Mouse (Mus musculus) E14TG2a.4 (cell line): ENCODE results near the gene Cldn6.

ENCODE experiments used
- CTCF ChIP-seq: conservative IDR thresholded peaks from 2 replicates; pipeline ENCODE4 v1.5.1; 2014; ENCODE audit warnings: low read length
- NANOG ChIP-seq: IDR thresholded peaks from 2 replicates; pipeline ENCODE4 v1.6.1; 2014; ENCODE audit warnings: borderline replicate concordance, low read length, mixed read lengths
- POU5F1 ChIP-seq: IDR thresholded peaks from 2 replicates; pipeline ENCODE4 v1.6.1; 2014; ENCODE audit warnings: low read length, borderline replicate concordance

DNA sequence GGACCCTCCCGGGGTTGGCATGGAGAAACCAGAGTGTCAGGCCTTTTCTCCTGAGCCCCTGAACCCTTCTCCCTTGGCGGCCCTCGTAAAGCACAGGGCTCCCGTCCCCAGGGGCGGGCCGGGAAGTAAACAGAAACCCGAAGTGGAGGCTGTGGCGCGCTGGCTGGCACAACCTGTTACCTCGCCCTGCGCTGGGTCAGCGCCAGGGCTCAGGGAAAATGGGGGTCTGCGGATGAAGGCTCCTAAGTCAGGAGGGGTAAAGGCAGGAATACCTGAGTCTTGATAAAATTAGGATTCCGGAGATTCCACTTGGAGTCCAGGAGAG, 18.2 kb upstream of the Cldn6 start:
- no peak for TF ChIP-seq CTCF
- no peak for TF ChIP-seq NANOG
- TF ChIP-seq POU5F1, result no peak
